Mouse (Mus musculus): ENCODE results near the gene Mnd1. TPM values are rescaled to one million over a fixed set of nuclear protein-coding genes. Genes with fewer than 3 reads are reported as not detected.

Mnd1 gene
- total RNA-seq, 2 experiments from 2014 or later, result 1.3 TPM

- no peak for DNase-seq (ENCODE audit: low spot score in 2 of 2)
- intact Hi-C loops (cut with DNase I), result no loop called here
Observed at GRCm38 (mm10) chr3:84063369-84063914, 92.1 kb downstream of the Mnd1 start.

DNA sequence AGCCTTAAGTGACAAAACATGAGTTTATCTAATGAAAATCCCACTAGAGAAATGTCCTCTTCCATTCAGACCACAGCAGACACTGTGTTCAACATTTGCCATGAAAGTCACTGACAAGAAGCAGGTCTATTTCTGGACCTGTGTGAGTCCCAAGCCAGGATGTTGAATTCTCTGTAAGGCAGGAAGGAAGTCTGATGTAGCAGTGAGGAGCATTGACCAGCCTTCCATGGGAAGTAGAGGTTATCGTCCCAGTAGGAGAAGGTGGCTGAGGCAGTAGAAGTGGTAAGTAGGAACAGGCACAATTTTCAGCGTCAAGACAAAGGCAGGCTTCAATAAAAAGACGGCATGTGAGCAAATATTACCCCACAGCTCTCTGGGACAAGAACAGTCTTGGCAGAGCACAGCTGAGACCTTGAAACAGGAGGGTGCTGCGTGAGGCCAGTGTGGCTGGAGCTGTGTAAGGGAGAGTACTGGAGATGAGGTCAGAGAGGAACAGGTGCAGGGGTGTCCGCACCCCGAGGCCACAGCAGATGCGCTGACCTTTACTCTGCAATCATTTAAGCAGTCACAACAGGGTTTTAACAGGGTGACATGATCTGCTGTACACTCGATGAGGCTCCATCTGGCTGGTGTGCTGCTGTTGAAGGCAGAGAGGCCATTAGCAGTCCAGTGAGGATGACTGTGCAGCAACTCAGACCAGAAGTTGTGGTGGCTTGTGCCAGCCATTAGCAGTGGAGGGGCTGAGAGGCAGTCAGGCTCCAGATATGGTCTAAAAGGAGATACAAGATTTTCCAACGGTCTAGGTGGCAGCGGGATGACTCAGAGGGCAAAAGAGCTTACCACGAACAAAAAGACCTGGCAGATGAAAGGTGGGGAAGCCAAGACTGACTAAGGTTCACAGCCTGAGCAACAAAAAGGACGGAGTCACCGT, 93.8 kb downstream of the Mnd1 start:
- DNase-seq (ENCODE audit: low spot score in 2 of 2), result no peak
- intact Hi-C loops (cut with DNase I), result no loop called here

DNA sequence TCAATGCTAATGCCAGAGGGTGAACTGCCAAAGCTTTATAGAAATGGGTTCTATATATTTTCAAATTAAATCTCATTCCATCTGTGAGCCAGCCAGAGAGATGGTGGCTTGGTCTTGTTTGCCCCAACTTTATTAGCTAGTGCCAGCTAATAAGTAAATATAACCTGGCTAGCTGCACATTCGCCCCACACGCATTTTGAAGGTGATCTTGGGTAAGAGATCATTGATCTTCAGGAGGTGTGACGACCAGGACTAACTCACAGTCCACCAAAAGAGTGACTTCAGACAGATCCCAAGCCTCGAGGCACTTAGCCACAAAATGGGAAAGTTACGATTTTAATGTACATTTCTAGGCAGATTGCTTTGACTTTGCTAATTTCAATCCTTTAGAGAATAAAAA, 94.6 kb downstream of the Mnd1 start:
- no peak for DNase-seq (ENCODE audit: low spot score in 2 of 2)
- intact Hi-C loops (cut with DNase I), result no loop called here

- DNase-seq (ENCODE audit: low spot score in 2 of 2), result no peak
- intact Hi-C loops (cut with DNase I), result no loop called here
Observed at GRCm38 (mm10) chr3:84060128-84060527, 95.5 kb downstream of the Mnd1 start.

- no peak for DNase-seq (ENCODE audit: low spot score in 2 of 2)
- intact Hi-C loops (cut with DNase I), result no loop called here
Observed at GRCm38 (mm10) chr3:84059676-84060075, 95.9 kb downstream of the Mnd1 start.

DNA sequence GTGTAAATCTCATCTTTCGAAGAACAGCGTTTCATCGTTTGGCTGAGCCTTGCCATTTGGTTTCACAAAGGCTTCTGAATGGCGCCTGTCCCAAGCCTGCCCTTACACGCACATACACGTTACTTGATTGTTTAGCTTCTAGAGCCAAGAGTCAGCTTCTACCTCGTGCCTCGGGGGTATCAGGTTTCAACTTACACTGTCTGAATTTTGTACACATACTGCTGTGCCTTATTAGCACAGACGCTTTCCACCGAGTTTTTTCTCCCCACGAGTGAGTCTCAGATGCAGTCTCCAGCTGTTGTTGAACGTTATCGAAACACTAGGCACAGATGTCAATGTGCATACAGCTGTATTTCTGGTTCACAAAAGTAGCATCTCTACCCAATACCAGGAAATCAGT, 96.3 kb downstream of the Mnd1 start:
- no peak for DNase-seq (ENCODE audit: low spot score in 2 of 2)
- intact Hi-C loops (cut with DNase I), result no loop called here

DNA sequence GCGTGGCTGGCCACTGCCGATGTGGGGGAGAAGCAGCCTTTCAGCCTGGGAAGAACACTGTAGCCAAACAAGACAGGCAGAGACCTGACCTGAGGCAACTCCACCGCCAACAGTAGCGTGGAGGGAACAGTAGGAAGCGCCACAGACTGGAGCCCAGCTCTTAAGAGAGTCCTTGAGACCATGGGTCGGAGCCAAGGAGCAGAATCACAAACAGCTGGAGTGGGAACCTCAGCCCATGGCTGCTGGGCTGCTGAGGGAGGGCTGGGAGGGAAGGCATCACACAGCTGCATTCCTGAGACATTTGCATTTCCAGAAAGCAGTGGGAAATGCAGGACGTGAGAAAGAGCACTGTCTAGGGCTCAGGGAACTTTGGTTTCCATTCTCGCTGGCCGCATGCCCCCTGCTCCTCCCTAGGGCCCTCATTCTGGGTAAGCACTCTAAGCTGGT, 106.8 kb downstream of the Mnd1 start:
- intact Hi-C loops (cut with DNase I), result loop anchor here (10.0 kb wide), 1 partner anchor 256 kb away; the partner anchor contains the start of gene Trim2
- no peak for DNase-seq (ENCODE audit: low spot score in 2 of 2)

DNA sequence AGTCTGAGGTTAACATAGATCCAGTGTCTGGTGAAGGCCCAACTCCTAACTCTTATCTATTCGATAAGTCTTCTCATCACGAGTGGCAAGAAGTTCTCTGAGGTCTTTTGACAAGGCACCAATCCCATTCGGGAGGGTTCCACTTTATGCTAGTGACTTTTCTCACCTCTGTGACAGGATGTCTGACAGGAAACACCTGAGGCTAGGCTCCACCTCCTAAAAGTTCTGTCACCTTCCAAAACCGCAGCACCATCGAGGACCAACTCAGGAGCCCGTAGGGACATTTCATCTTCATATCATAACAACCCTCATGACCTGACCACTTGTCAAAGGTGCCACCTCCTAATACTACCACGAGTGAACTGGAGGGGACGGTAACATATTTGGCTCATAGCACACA, 109.4 kb downstream of the Mnd1 start:
- intact Hi-C loops (cut with DNase I), result loop anchor here (10.0 kb wide), 1 partner anchor 259 kb away; the partner anchor contains the start of gene Trim2
- no peak for DNase-seq (ENCODE audit: low spot score in 2 of 2)

DNA sequence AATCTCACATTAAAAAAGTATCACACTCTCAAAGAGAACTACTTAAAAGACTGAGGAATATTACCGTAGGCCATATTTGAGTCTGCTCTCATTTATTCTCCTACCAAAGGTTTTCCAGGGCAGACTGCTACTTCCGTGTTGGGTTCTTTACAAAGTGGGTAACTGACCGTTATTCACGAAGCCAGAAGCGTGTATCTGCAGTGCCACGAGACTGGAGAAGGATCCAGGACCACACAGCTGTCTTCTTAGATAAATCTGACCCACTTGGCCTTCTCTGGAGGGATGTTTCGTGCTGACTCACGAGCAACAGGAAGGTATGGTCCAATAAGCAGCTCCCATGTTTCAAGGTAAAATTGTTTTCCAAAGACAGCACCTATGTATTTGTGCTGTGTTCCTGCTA, 113.8 kb downstream of the Mnd1 start:
- intact Hi-C loops (cut with DNase I), result loop anchor here (5.0 to 10.0 kb wide), 3 partner anchors 94 to 263 kb away; partner anchors contain the start of genes Mnd1 and Trim2
- DNase-seq (ENCODE audit: low spot score in 2 of 2), result no peak

DNA sequence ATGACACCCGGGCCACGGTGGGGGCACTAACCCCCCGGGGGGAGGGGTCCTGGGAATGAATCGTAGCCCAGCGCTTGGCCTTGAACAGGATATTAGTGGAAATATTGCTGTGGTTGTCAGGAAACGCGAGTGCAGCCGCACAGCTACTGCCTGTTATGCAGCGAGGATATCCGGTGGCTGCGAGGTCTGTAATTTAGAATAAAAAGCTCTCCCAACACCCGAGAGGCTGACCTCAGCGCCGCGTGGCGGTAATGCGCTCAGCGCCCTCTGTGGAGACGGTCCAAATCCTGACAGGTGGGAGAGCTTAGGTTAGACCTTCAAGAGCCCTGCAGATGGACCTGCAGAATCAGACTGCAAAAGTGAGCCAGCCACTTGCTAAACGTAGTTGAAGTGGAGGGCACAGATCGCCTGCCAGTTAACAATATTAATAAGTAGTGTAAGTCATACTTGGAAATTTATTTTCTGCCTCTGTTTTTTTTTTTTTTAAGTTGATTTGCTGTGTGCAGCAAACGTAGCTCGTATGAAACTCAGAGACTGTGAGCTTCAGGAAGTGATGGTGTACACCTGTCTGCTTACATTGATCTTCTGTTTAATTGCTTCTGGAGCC, 115.0 kb downstream of the Mnd1 start:
- intact Hi-C loops (cut with DNase I), result loop anchor here (5.0 to 10.0 kb wide), 3 partner anchors 93 to 264 kb away; partner anchors contain the start of genes Mnd1 and Trim2
- DNase-seq (ENCODE audit: low spot score in 2 of 2), result peak; percentile 31 to 44

DNA sequence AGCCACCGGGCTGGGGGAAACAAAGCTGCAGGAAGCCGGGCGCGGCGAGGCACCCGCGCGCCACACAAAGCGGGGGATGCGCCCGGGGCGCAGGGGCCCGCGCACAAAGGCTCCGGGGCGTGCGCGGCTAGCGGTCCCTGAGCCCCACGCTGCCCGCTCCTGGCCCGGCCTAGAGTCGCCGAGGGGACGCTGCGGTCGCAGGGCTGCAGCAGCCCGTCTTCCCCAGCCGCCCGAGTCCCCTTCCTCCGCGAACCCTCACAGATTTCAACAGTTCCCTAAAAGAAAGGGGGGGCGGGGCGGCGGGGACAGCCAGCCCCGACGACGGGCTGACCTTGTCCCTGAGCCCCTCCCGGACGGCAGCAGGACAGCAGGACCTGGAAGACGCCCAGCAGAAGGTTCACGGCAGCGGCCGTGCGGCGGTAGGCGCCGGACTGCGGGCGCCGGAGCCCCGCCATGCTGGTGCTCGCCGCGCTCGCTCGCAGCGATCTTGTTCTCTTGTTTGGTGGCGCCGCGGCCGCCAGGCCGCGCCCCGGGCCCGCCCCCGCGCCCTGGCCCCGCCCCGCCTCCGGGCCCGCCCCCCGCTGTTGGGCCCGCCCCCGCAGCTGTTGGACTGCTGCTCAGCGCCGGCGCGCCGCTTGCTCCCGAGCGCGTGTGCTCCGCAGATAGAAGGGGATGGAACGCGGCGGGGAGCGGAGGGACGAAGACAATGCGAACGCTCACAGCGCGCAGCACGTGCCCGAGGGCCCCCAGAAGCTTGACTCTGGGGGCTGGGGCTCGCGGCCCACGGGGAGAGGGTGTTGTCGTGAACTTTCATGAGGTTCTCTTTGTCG, 115.7 kb downstream of the Mnd1 start, which contains the start of gene Tmem131l:
Gene Tmem131l (minus strand): TSS at position 530 of the 830 bp plus-strand sequence.
- DNase-seq (ENCODE audit: low spot score in 2 of 2), result peak; percentile 68 to 74
- intact Hi-C loops (cut with DNase I), result loop anchor here (2.0 to 10.0 kb wide), 4 partner anchors 41 to 265 kb away; partner anchors contain the start of genes Mnd1 and Trim2

GRCm38 (mm10) chr3:84038981-84039645, 116.5 kb downstream of the Mnd1 start:
- DNase-seq (ENCODE audit: low spot score in 2 of 2), result peak; percentile 26 to 34
- intact Hi-C loops (cut with DNase I), result loop anchor here (2.0 kb wide), 1 partner anchor 42 kb away; no protein-coding TSS in a partner anchor

DNA sequence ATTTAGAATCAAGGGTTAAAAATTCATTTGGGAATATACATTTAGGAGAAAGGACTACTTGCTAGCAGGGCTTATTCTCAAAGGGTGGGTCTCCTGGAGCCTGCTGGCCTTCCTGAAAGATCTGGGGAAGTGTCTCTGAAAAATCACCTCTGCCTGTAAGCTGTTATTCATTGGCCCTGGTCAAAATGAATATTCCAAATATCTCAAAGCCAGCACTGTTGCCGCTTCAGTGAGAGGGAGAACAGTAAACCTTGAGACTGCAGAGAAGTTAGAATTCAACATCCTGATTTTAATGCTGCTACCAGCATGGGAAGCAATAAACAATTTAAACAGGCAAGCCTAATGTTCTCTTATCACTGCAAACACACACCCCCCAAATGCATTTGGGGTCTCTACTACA, 117.5 kb downstream of the Mnd1 start:
- intact Hi-C loops (cut with DNase I), result loop anchor here (2.0 kb wide), 1 partner anchor 43 kb away; no protein-coding TSS in a partner anchor
- DNase-seq (ENCODE audit: low spot score in 2 of 2), result no peak

Other genes with a start within 250 kb of the Mnd1 start
- gene Tmem131l, start 115.6 kb downstream of the Mnd1 start, total RNA-seq (2021), result 10 to 100 TPM; 19.6 to 26.4 TPM
- gene Gm6525, start 18.3 kb upstream of the Mnd1 start, total RNA-seq (2021), result not detected
- 100 to 1,000 TPM; 239 to 257 TPM for gene Trim2, start 151.1 kb upstream of the Mnd1 start, total RNA-seq (2021)

All from left cerebral cortex, postnatal 25 days (tissue).